Mouse (Mus musculus): Measurements from ENCODE around the gene Ptov1. TPM values are rescaled to one million over a fixed set of nuclear protein-coding genes. Genes with fewer than 3 reads are reported as not detected.

Ptov1 gene
- polyA plus RNA-seq, 1 experiment from 2014 or later: 291 TPM

DNA sequence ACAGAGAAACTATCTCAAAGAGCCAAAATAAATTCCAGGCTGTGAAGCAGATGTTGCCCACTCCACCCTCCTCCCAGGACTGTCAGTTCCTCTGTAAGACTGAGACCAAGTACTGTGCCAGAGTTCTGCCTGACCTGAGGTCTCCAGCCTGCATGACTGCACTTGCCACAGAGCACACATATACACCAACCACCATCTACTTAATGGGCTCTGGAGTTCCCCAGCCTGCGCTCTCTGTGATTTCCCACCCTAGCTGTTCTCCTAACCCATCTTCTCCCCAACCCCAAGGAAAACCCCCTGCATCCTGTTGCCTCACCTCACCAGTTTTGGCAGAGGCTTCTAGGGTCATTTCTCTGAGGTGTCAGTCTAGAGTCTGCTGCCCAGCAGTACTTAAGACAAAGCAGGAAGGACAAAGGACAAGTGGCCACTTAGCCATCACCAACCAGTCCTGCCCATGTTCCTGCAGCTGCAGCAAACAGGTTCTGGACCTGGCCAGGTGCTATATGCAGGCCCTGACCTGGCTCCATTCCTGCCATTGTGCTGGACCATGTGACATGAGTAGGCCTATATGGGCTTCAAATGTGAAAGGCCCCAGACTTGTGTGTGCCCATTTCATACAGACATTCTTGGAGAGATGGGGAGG is 34.1 kb downstream of the Ptov1 start:
- Histone ChIP-seq H3K27me3 (replicated peaks) (peaks cover 3% of the 10 kb centered on the region), H3K4me2 (no peak overlapping the region), H3K27ac (no peak overlapping the region), H3K4me3 (replicated peaks) (no peak overlapping the region), H3K36me3 (peaks cover 19% of the 10 kb centered on the region), H3K4me1 (peaks cover 21% of the 10 kb centered on the region), H3K9ac (no peak overlapping the region), H3K9me3 (no peaks in the 10 kb centered on the region)
- ATAC-seq (ENCODE audit: insufficient read depth, low FRiP score, low read depth): no peak
- 87% methylated on average over 1 of the region's 1 CpGs for WGBS

- no peak overlapping the region for H3K4me3 ChIP-seq (replicated peaks)
- no peak for ATAC-seq (ENCODE audit: insufficient read depth, low FRiP score, low read depth)
- WGBS: 46% methylated on average over 4 of the region's 4 CpGs
- H3K9me3 ChIP-seq: no peaks in the 10 kb centered on the region
- peaks cover 6% of the 10 kb centered on the region; the same call in 1 of the 2 replicates for H3K4me1 ChIP-seq
- no peak overlapping the region for H3K9ac ChIP-seq
- H3K27ac ChIP-seq: no peak overlapping the region
- no peaks in the 10 kb centered on the region for H3K27me3 ChIP-seq (replicated peaks)
- no peak overlapping the region for H3K4me2 ChIP-seq
- peaks cover 43% of the 10 kb centered on the region for H3K36me3 ChIP-seq
Observed at GRCm38 (mm10) chr7:44832763-44833162, 36.8 kb downstream of the Ptov1 start.

DNA sequence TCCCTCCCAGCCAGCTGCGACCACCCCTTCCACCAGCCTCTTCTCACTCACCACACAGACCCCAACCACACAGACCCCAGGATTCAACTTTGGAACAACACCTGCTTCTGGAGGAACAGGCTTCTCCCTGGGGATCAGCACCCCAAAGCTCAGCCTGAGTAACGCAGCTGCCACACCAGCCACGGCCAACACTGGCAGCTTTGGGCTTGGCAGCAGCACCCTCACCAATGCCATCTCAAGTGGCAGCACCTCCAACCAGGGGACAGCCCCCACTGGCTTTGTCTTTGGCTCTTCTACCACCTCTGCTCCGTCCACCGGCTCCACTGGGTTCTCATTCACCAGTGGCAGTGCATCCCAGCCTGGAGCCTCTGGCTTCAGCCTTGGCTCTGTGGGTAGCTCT is 40.9 kb downstream of the Ptov1 start:
- Histone ChIP-seq H3K4me1 (peaks cover 8% of the 10 kb centered on the region; the same call in 1 of the 2 replicates), H3K27ac (no peak overlapping the region), H3K9me3 (no peaks in the 10 kb centered on the region), H3K27me3 (replicated peaks) (no peaks in the 10 kb centered on the region), H3K9ac (no peak overlapping the region), H3K4me2 (no peak overlapping the region), H3K36me3 (peaks cover 43% of the 10 kb centered on the region), H3K4me3 (replicated peaks) (no peak overlapping the region)
- WGBS: 92% methylated on average over 5 of the region's 5 CpGs
- ATAC-seq (ENCODE audit: insufficient read depth, low FRiP score, low read depth): no peak

- no peak overlapping the region for H3K9ac ChIP-seq
- peaks cover 10% of the 10 kb centered on the region; the same call in 1 of the 2 replicates for H3K4me1 ChIP-seq
- no peak for ATAC-seq (ENCODE audit: insufficient read depth, low FRiP score, low read depth)
- H3K36me3 ChIP-seq: peaks cover 37% of the 10 kb centered on the region
- H3K27ac ChIP-seq: no peak overlapping the region
- no peak overlapping the region for H3K4me2 ChIP-seq
- H3K4me3 ChIP-seq (replicated peaks): no peak overlapping the region
- no peaks in the 10 kb centered on the region for H3K9me3 ChIP-seq
- H3K27me3 ChIP-seq (replicated peaks): no peaks in the 10 kb centered on the region
- WGBS: 71% methylated on average over 3 of the region's 3 CpGs
Observed at GRCm38 (mm10) chr7:44826771-44827170, 42.8 kb downstream of the Ptov1 start.

GRCm38 (mm10) chr7:44824872-44825271 is 44.7 kb downstream of the Ptov1 start:
- Histone ChIP-seq H3K27ac (no peak overlapping the region), H3K4me2 (no peak overlapping the region), H3K36me3 (peaks cover 20% of the 10 kb centered on the region), H3K4me3 (replicated peaks) (no peak overlapping the region), H3K4me1 (peaks cover 22% of the 10 kb centered on the region), H3K9ac (no peak overlapping the region), H3K27me3 (replicated peaks) (no peaks in the 10 kb centered on the region), H3K9me3 (no peaks in the 10 kb centered on the region)
- ATAC-seq (ENCODE audit: insufficient read depth, low FRiP score, low read depth): 0 out of 2 replicates have a peak, but pooled peaks have one; percentile 19
- 16% methylated on average over 3 of the region's 3 CpGs for WGBS

DNA sequence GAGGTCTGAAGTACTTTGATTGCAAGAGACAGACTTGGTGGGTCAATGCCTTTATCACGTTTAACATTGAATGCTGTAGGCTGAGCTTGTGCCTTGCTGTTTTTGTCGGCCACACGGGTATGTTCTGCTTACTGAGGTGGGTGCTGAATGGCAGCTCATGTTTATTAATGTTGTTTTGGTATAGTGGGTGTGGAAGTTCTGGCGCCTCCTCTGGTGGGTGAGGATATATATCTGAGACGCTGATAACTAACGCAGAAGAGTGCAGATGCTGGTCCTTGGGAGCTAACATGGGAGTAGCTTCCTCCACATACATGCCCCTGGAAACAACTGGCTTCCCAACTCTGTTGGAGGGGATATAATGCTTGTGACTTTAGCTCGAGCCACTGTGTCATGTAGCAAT is 46.2 kb downstream of the Ptov1 start:
- H3K36me3 ChIP-seq: peaks cover 6% of the 10 kb centered on the region
- no peak overlapping the region for H3K27ac ChIP-seq
- no peak overlapping the region for H3K4me3 ChIP-seq (replicated peaks)
- 41% methylated on average over 7 of the region's 7 CpGs for WGBS
- no peak overlapping the region for H3K9ac ChIP-seq
- no peaks in the 10 kb centered on the region for H3K9me3 ChIP-seq
- peaks cover 35% of the 10 kb centered on the region for H3K4me1 ChIP-seq
- H3K4me2 ChIP-seq: no peak overlapping the region
- H3K27me3 ChIP-seq (replicated peaks): no peaks in the 10 kb centered on the region
- no peak for ATAC-seq (ENCODE audit: insufficient read depth, low FRiP score, low read depth)

GRCm38 (mm10) chr7:44821666-44822448 is 47.7 kb downstream of the Ptov1 start:
- Histone ChIP-seq H3K27ac (no peak overlapping the region), H3K9ac (no peak overlapping the region), H3K36me3 (no peaks in the 10 kb centered on the region; the same call in 1 of the 2 replicates), H3K4me3 (replicated peaks) (no peak overlapping the region), H3K4me1 (peaks cover 44% of the 10 kb centered on the region), H3K4me2 (no peak overlapping the region), H3K27me3 (replicated peaks) (no peaks in the 10 kb centered on the region), H3K9me3 (no peaks in the 10 kb centered on the region)
- ATAC-seq (ENCODE audit: insufficient read depth, low FRiP score, low read depth): no peak
- 75% methylated on average over 7 of the region's 7 CpGs for WGBS

DNA sequence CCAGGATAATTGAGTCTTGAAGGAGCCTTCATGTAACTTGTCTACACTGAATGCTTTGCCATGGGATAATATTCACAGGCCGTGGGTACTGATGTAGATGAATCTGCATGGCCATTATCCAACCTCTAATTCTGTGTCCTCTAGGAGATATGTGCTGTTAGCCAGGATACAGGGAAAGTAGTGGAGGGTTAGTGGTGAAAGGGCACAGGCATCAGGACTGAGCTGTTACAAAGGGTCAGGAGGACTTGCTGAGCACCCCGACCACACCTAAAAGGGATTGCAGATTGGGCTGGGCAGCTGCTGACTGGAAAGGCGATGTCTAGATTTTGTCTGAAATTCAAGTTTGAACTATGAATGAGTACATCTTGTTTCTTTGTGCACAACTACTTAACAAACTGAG is 49.1 kb downstream of the Ptov1 start:
- Histone ChIP-seq H3K27me3 (replicated peaks) (no peaks in the 10 kb centered on the region), H3K4me3 (replicated peaks) (no peak overlapping the region), H3K36me3 (no peaks in the 10 kb centered on the region; the same call in 1 of the 2 replicates), H3K4me1 (peaks cover 44% of the 10 kb centered on the region), H3K27ac (no peak overlapping the region), H3K9ac (no peak overlapping the region), H3K9me3 (no peaks in the 10 kb centered on the region), H3K4me2 (no peak overlapping the region)
- no peak for ATAC-seq (ENCODE audit: insufficient read depth, low FRiP score, low read depth)
- 79% methylated on average over 3 of the region's 3 CpGs for WGBS

- ATAC-seq (ENCODE audit: insufficient read depth, low FRiP score, low read depth): no peak
- H3K9ac ChIP-seq: no peak overlapping the region
- H3K36me3 ChIP-seq: no peaks in the 10 kb centered on the region; the same call in 1 of the 2 replicates
- no peaks in the 10 kb centered on the region for H3K9me3 ChIP-seq
- WGBS: 46% methylated on average over 5 of the region's 5 CpGs
- H3K4me1 ChIP-seq: peaks cover 49% of the 10 kb centered on the region
- H3K4me2 ChIP-seq: peak overlapping the region; percentile 82; the same call in 1 of the 2 replicates
- H3K27me3 ChIP-seq (replicated peaks): no peaks in the 10 kb centered on the region
- H3K4me3 ChIP-seq (replicated peaks): no peak overlapping the region
- H3K27ac ChIP-seq: no peak overlapping the region
Observed at GRCm38 (mm10) chr7:44819863-44820262, 49.7 kb downstream of the Ptov1 start.

- no peaks in the 10 kb centered on the region for H3K27me3 ChIP-seq (replicated peaks)
- no peak overlapping the region for H3K9ac ChIP-seq
- no peaks in the 10 kb centered on the region for H3K9me3 ChIP-seq
Observed at GRCm38 (mm10) chr7:44819391-44819790, 50.2 kb downstream of the Ptov1 start.

GRCm38 (mm10) chr7:44818751-44819235 is 50.8 kb downstream of the Ptov1 start:
- Histone ChIP-seq H3K27ac (peak overlapping the region; percentile 28; the same call in 1 of the 2 replicates), H3K4me2 (peak overlapping the region; percentile 82), H3K9ac (peak overlapping the region; percentile 1; the same call in 1 of the 2 replicates), H3K36me3 (no peaks in the 10 kb centered on the region; the same call in 1 of the 2 replicates), H3K27me3 (replicated peaks) (no peaks in the 10 kb centered on the region), H3K9me3 (no peaks in the 10 kb centered on the region), H3K4me3 (replicated peaks) (peak overlapping the region; percentile 88), H3K4me1 (peaks cover 48% of the 10 kb centered on the region)
- WGBS: 42% methylated on average over 6 of the region's 6 CpGs
- ATAC-seq (ENCODE audit: insufficient read depth, low FRiP score, low read depth): no peak

More at GRCm38 (mm10) chr7:44819391-44819790, 50.2 kb downstream of the Ptov1 start:
- ATAC-seq (ENCODE audit: insufficient read depth, low FRiP score, low read depth): no peak
- peak overlapping the region; percentile 82 for H3K4me2 ChIP-seq
- H3K4me3 ChIP-seq (replicated peaks): no peak overlapping the region; the same call in 1 of the 2 replicates
- 90% methylated on average over 2 of the region's 2 CpGs for whole genome bisulfite sequencing
- H3K36me3 ChIP-seq: no peaks in the 10 kb centered on the region; the same call in 1 of the 2 replicates
- H3K27ac ChIP-seq: peak overlapping the region; percentile 28; the same call in 1 of the 2 replicates
- peaks cover 51% of the 10 kb centered on the region for H3K4me1 ChIP-seq

- H3K36me3 ChIP-seq: no peaks in the 10 kb centered on the region; the same call in 1 of the 2 replicates
- H3K27ac ChIP-seq: peak overlapping the region; percentile 98; the same call in 1 of the 2 replicates
- H3K4me2 ChIP-seq: peak overlapping the region; percentile 82
- WGBS: 24% methylated on average over 2 of the region's 2 CpGs
- no peaks in the 10 kb centered on the region for H3K27me3 ChIP-seq (replicated peaks)
- ATAC-seq (ENCODE audit: insufficient read depth, low FRiP score, low read depth): no peak
- peak overlapping the region; percentile 1; the same call in 1 of the 2 replicates for H3K9ac ChIP-seq
- H3K4me1 ChIP-seq: peaks cover 47% of the 10 kb centered on the region
- peak overlapping the region; percentile 88 for H3K4me3 ChIP-seq (replicated peaks)
- no peaks in the 10 kb centered on the region for H3K9me3 ChIP-seq
Observed at GRCm38 (mm10) chr7:44818164-44818563, 51.4 kb downstream of the Ptov1 start.

Measured in stomach, embryonic 15.5 days (tissue).